Mouse (Mus musculus): ENCODE data around the gene Pigk. TPM values are rescaled to one million over a fixed set of nuclear protein-coding genes. Genes with fewer than 3 reads are reported as not detected.

Pigk gene
- polyA plus RNA-seq (2015; fragmentation: Nextera tagmentation; extraction: Ambion mirVana): 33.7 and 35.5 TPM in 2 replicates

DNA sequence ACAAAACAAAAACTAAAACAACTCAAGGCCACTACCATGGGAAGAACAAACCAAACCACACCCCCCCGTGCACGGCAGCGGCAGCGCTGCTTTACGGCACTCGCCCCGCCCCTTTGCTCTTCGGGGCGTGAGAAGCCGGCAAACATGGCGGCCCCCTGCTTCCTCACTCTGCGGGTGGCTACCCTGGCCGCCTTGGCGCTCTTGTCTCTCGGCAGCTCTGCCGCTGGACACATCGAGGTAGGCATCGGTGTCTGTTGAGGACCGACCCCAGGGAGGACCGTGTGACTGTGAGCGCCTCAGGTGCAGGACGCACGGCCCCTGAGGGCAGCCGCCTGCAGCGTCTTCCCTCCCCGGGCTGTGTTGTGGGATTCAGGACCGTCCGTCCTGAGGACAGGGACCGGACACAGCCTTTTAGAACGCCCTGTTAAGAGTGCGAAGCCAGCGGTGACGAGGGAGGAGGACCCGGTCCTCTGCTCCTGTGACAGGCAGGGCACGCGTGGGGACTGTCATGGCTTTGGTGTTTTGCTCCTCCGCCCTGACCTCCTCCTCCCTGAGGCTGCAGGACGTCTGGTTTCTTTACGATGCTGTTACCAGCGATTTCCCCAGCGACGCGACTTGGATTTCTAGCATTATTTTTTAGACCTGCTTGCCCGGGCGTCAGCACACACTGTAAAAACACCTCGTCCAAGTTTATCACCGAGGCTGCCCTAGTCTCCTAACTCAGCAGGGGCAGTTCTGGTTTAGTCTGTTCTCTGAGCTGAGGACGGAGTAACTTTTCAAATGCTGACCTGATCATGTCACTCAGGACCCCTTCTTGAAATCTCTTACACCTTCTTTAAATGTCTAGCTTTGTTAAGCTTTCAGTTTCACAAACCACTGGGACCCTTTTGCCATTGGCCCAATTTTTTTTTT is at the start of gene Pigk:
Gene Pigk (plus strand): TSS at position 110 of the 912 bp plus-strand sequence.
- Histone ChIP-seq H3K4me1 (replicated peaks; ENCODE audit: control insufficient read depth, insufficient read depth, low read length) (no peaks in the 10 kb centered on the region), H3K4me3 (ENCODE audit: low read depth, low read length) (peak within 1 kb of the TSS; percentile 91), H3K27ac (ENCODE audit: low read depth, low read length) (no peak within 1 kb of the TSS), H3K9me3 (ENCODE audit: control insufficient read depth) (no peaks in the 10 kb centered on the region), H3K9ac (ENCODE audit: low read depth, low read length) (peak within 1 kb of the TSS; percentile 71), H3K36me3 (ENCODE audit: control insufficient read depth, insufficient read depth) (no peaks in the 10 kb centered on the region), H3K27me3 (replicated peaks; ENCODE audit: control insufficient read depth, insufficient read depth, low read length) (no peaks in the 10 kb centered on the region), H3K4me2 (replicated peaks; ENCODE audit: low read depth) (peak within 1 kb of the TSS; percentile 88)
- ATAC-seq: peak; percentile 96
- TF ChIP-seq CTCF (IDR thresholded peaks at IDR 0.05; ENCODE audit: low read depth): no peak
- WGBS: under 1% methylated on average over 48 of the region's 48 CpGs

DNA sequence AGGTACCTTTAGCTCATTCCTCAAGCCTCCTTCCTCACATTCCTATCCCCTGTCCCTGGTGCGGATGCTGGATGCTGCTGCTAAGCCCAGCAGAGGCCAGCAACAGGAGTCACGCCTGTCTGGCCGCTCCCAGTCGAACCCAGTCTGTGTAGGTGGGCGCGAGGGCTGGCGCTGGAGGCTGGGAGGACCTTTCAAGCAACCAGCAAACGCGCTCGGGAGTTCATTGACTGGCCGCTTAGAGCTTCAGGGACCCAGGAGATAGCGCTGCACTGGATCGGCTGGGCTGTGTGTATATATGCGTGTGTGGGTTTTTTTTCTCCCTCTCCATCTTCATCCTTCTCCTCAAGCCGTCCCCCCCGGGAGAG is 46.9 kb upstream of the Pigk start:
- peak overlapping the region; percentile 41 for H3K4me3 ChIP-seq (ENCODE audit: low read depth, low read length)
- peaks cover 22% of the 10 kb centered on the region for H3K27me3 ChIP-seq (replicated peaks; ENCODE audit: control insufficient read depth, insufficient read depth, low read length)
- no peak for ATAC-seq
- H3K9me3 ChIP-seq (ENCODE audit: control insufficient read depth): no peaks in the 10 kb centered on the region
- 2% methylated on average over 16 of the region's 16 CpGs for WGBS
- H3K9ac ChIP-seq (ENCODE audit: low read depth, low read length): no peak overlapping the region
- peak overlapping the region; percentile 77 for H3K4me2 ChIP-seq (replicated peaks; ENCODE audit: low read depth)
- H3K27ac ChIP-seq (ENCODE audit: low read depth, low read length): no peak overlapping the region
- H3K36me3 ChIP-seq (ENCODE audit: control insufficient read depth, insufficient read depth): no peaks in the 10 kb centered on the region
- TF ChIP-seq CTCF (IDR thresholded peaks at IDR 0.05; ENCODE audit: low read depth): no peak
- no peaks in the 10 kb centered on the region for H3K4me1 ChIP-seq (replicated peaks; ENCODE audit: control insufficient read depth, insufficient read depth, low read length)

DNA sequence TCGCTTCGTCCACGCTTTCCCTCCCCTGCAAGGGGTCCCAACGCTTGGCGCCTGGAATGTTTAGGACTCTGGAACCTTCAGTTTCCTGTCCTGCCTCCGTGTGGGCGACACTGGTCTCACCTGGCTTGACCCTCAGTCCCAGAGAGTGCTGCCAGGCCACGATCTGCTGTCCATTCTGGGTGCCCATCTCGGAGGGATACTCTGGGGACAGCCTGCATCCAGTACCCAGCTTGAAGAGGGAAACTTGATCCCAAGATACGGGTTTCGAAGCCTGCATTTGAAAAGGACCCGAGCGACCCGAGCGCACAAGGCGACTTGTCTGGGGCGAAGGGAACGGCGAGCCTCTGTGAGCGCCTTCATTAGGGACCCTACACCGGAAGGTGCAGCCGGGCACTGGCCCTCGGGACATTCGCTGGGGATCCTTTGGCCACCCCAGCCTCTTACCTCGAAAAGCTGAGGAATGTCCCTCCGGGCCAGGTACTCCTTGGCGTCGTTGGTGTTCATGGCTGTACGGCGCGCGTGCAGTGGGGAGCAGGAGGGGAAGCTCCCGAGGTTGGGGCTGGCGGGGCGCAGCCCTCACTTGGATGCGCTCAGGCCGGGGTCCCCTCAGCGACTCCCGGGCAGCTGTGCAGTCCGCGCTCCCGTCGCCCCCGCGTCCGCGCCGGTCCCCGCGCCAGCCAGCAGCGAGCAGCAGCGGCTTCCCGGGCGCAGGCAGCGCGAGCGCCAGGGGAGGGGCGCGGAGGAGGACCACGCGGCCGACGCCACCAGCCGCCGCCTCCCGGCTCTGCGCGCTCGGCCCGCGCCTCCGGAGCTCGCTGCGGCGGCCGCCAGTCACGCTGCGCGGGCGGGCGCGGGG is 46.3 kb upstream of the Pigk start:
- H3K4me2 ChIP-seq (replicated peaks; ENCODE audit: low read depth): peak overlapping the region; percentile 77
- no peaks in the 10 kb centered on the region for H3K36me3 ChIP-seq (ENCODE audit: control insufficient read depth, insufficient read depth)
- peak overlapping the region; percentile 37; the same call in 1 of the 2 replicates for H3K9ac ChIP-seq (ENCODE audit: low read depth, low read length)
- peaks cover 22% of the 10 kb centered on the region for H3K27me3 ChIP-seq (replicated peaks; ENCODE audit: control insufficient read depth, insufficient read depth, low read length)
- no peak overlapping the region for H3K27ac ChIP-seq (ENCODE audit: low read depth, low read length)
- no peak for TF ChIP-seq CTCF (IDR thresholded peaks at IDR 0.05; ENCODE audit: low read depth)
- H3K4me3 ChIP-seq (ENCODE audit: low read depth, low read length): peak overlapping the region; percentile 41
- under 1% methylated on average over 73 of the region's 82 CpGs for WGBS
- H3K4me1 ChIP-seq (replicated peaks; ENCODE audit: control insufficient read depth, insufficient read depth, low read length): no peaks in the 10 kb centered on the region
- ATAC-seq: no peak
- no peaks in the 10 kb centered on the region for H3K9me3 ChIP-seq (ENCODE audit: control insufficient read depth)

DNA sequence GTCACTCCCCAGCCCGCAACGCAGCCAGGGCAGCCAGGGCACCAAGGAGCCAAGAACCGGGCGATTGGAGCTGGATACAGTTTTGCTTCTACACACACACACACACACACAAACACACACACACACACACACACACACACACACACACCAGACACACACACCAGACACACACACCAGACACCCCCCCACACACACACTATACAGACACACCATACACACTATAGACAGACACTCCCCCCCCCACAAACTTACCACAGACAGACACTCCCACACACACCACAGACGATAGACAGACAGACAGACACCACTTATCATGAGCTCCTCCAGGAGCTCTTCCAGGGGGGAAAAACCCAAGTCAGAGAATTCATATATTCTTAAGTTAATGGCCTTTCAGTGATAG is 45.7 kb upstream of the Pigk start, which contains the start of gene Ak5:
Gene Ak5 (minus strand): TSS at position 122 of the 400 bp plus-strand sequence.
- no peak within 1 kb of the TSS for H3K27ac ChIP-seq (ENCODE audit: low read depth, low read length)
- H3K36me3 ChIP-seq (ENCODE audit: control insufficient read depth, insufficient read depth): no peaks in the 10 kb centered on the region
- peak within 1 kb of the TSS; percentile 77 for H3K4me2 ChIP-seq (replicated peaks; ENCODE audit: low read depth)
- 4% methylated on average over 5 of the region's 5 CpGs for WGBS
- peak within 1 kb of the TSS; percentile 37; the same call in 1 of the 2 replicates for H3K9ac ChIP-seq (ENCODE audit: low read depth, low read length)
- ATAC-seq: no peak
- H3K9me3 ChIP-seq (ENCODE audit: control insufficient read depth): no peaks in the 10 kb centered on the region
- H3K4me3 ChIP-seq (ENCODE audit: low read depth, low read length): peak within 1 kb of the TSS; percentile 41
- no peaks in the 10 kb centered on the region for H3K4me1 ChIP-seq (replicated peaks; ENCODE audit: control insufficient read depth, insufficient read depth, low read length)
- H3K27me3 ChIP-seq (replicated peaks; ENCODE audit: control insufficient read depth, insufficient read depth, low read length): peaks cover 22% of the 10 kb centered on the region
- TF ChIP-seq CTCF (IDR thresholded peaks at IDR 0.05; ENCODE audit: low read depth): no peak

DNA sequence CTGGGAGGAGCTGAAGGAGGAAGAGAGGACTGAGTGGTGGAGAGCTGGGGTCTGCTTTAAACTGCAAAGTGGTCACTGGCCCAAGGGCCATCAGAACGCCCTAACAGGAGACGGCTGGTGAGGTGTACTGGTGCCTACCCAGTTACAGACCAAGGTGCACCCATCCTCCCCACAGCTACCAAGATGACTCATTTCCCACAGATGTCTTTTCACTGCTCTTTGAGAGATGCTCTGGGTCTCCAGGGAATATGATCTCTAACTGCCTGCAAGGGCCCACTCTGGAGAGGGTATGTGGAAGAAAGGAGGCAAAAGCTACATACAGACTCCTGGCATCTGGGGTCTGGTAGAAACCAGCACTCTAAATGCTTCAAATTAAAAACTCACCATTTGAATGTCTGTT is 45.1 kb upstream of the Pigk start:
- WGBS: 94% methylated on average over 2 of the region's 2 CpGs
- no peaks in the 10 kb centered on the region for H3K4me1 ChIP-seq (replicated peaks; ENCODE audit: control insufficient read depth, insufficient read depth, low read length)
- no peak overlapping the region for H3K4me2 ChIP-seq (replicated peaks; ENCODE audit: low read depth)
- H3K9ac ChIP-seq (ENCODE audit: low read depth, low read length): no peak overlapping the region
- no peak overlapping the region for H3K27ac ChIP-seq (ENCODE audit: low read depth, low read length)
- no peak for TF ChIP-seq CTCF (IDR thresholded peaks at IDR 0.05; ENCODE audit: low read depth)
- H3K27me3 ChIP-seq (replicated peaks; ENCODE audit: control insufficient read depth, insufficient read depth, low read length): peaks cover 22% of the 10 kb centered on the region
- H3K36me3 ChIP-seq (ENCODE audit: control insufficient read depth, insufficient read depth): no peaks in the 10 kb centered on the region
- no peaks in the 10 kb centered on the region for H3K9me3 ChIP-seq (ENCODE audit: control insufficient read depth)
- ATAC-seq: no peak
- H3K4me3 ChIP-seq (ENCODE audit: low read depth, low read length): no peak overlapping the region

DNA sequence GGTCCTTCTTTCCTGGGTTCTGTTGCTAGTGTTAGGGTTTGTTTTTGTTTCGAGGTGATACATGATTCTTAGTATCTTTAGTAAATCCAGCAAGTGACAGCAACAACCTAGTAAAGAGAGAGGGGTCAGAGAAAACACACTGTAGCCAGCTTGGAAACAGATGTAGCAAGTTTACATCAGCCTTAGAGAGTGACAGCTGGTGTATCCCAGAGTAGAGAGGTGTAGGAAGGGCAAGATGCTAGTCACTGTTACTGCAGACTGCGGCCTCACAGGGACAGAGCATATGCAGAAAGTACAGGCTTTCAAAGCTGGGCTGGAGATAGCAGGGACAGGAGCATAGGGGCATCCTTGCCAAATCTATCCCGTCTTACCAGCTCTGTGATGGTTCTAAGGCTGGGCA is 44.1 kb upstream of the Pigk start:
- H3K9ac ChIP-seq (ENCODE audit: low read depth, low read length): no peak overlapping the region
- no peak for ATAC-seq
- no peak overlapping the region for H3K27ac ChIP-seq (ENCODE audit: low read depth, low read length)
- peaks cover 22% of the 10 kb centered on the region for H3K27me3 ChIP-seq (replicated peaks; ENCODE audit: control insufficient read depth, insufficient read depth, low read length)
- H3K9me3 ChIP-seq (ENCODE audit: control insufficient read depth): no peaks in the 10 kb centered on the region
- no peaks in the 10 kb centered on the region for H3K4me1 ChIP-seq (replicated peaks; ENCODE audit: control insufficient read depth, insufficient read depth, low read length)
- WGBS: 77% methylated on average over 3 of the region's 3 CpGs
- no peak for TF ChIP-seq CTCF (IDR thresholded peaks at IDR 0.05; ENCODE audit: low read depth)
- no peak overlapping the region for H3K4me3 ChIP-seq (ENCODE audit: low read depth, low read length)
- H3K36me3 ChIP-seq (ENCODE audit: control insufficient read depth, insufficient read depth): no peaks in the 10 kb centered on the region
- H3K4me2 ChIP-seq (replicated peaks; ENCODE audit: low read depth): no peak overlapping the region

All from intestine, postnatal 0 days (tissue).